Mouse (Mus musculus): ENCODE measurements around the gene Xpo5.

The Xpo5 gene

DNA sequence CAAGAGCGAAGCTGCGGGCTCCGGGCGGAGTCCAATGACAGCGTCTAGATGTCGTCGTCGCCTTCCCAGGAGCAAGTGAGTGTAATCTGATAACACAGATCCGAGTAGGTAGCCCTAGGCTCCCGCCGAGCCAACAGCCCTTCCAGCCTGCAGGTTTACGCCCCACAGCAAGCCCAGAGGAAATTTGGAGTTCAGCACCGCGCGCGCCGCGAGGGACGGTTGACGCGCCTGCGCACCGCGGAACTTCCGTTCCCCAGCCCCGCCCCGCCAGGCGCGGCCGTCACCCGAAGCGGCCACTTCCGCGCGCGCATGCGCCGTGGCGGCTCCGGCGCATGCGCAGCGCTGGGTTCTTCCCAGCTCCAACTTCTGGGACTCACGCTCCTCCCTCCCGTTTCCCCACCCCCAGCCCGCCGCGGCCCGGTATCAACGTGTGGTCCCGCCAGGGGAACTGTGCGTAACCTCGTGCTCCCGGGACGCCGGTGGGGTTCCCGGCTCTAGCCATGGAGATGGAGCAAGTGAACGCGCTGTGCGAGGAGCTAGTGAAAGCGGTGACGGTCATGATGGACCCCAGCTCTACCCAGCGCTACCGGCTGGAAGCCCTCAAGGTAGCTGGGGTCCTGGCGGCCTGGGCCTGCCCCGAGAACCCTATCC is at the start of gene Xpo5, which contains the start of gene Polh:
Gene Xpo5, plus strand, starts transcription at position 362 of the 651 bp plus-strand sequence.
Gene Polh, minus strand, starts transcription at position 225 of the 651 bp plus-strand sequence.
- in situ Hi-C loops (cut with MboI, MseI): loop anchor here (5.0 kb wide), 1 partner anchor 45 kb away; the partner anchor contains the start of genes Polr1c and Yipf3

DNA sequence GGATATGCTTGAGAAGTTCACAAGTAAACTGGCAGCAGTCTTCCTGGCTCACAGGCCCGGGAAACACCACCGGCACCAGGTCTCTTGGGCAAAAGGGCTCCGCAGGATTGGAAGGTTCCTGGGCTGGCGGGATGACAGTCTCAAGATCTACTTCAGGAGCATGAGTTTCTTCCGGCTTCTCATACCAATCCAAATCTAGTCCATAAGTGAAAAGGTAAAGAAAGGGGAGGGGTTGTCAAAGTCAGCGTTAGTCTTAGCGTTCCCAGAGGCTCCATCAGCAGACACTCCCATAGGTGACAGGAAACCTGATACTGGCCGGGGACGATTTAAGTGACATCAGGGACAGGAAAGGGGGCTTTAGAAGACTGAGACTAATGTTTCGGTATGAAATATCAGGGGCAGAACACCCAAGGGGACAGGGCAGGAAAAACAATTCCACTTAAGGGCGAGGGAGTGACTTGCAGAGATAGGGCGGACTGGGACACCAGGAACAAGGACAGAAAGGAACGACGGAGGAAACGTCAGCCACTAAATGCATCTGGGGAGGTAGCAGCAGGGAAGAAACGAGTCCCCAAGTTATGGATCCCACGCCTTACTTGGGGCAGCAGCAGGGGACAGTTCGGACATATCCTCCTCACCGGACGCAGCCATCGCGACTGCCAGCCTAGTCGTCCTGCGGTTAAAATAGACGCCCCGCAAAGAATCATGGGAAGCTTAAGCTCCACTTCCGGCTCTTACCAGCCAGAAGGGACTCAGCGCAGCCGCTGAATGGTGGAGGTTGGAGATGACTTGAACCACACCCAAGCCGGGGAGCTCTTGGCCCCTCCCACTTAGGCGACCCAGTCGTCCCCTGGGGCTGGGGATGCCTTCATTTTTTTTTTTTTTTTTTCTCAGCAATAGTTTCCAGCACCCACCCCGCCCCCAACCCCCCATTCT is 49.5 kb upstream of the Xpo5 start, which contains the start of gene Mad2l1bp:
Gene Mad2l1bp, minus strand, starts transcription at position 707 of the 936 bp plus-strand sequence.
- in situ Hi-C loops (cut with MboI, MseI): no loop called here

GRCm38 (mm10) chr17:46154336-46154735 is 48.2 kb upstream of the Xpo5 start:
- in situ Hi-C loops (cut with MboI, MseI): no loop called here

DNA sequence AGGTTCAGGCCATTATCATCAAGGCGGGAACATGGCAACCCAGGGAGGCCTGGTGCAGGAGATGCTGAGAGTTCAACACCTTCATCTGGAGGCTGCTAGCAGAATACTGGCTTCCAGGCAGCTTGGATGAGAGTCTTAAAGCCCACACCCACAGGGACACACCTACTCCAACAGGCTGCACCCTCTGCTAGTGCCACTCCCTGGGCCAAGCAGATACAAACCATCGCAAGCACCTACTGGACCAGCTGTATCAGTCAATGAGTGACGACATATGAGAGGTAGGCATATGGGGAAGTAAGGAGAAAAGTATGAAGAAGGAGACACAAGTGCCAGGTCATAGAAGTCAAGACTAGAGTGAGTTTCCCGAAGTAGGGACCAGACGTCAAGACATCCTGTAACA is 45.9 kb upstream of the Xpo5 start:
- in situ Hi-C loops (cut with MboI, MseI): no loop called here

GRCm38 (mm10) chr17:46157131-46157530 is 45.5 kb upstream of the Xpo5 start:
- in situ Hi-C loops (cut with MboI, MseI): no loop called here

- in situ Hi-C loops (cut with MboI, MseI): no loop called here
Measured at GRCm38 (mm10) chr17:46159236-46159635, 43.3 kb upstream of the Xpo5 start.

DNA sequence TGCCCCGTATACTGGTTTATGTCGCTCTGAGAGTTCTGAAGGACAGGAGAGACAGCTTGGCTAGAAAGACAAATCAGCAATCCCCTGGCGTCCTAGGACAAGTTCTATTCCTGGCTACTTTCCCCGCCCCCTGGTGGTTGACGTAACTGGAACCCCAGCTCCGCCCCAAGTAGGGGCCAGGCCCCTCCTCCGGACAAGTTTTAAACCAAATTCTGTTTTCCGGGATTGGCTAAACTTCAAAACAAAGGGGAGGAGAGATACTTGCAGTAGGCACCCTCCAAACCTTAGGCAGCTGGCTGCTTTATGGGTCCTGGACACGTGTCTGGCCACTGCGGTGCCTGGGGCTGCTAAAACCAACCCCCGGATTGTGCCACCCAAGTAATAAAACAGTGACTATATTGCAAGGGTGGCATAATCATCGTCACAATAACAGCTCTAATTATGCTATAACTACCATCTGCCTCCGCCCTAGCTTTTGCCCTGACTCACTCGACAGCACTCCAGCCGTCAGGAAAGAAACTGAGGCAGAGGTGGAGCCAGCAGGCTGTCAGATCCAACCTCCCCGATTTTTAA is 42.4 kb upstream of the Xpo5 start:
- in situ Hi-C loops (cut with MboI, MseI): no loop called here

- in situ Hi-C loops (cut with MboI, MseI): no loop called here
Measured at GRCm38 (mm10) chr17:46160686-46161085, 41.9 kb upstream of the Xpo5 start, which contains the start of gene Gtpbp2. TSS of gene Gtpbp2 (plus strand) at chr17:46161032.

GRCm38 (mm10) chr17:46161179-46161578 is 41.4 kb upstream of the Xpo5 start:
- in situ Hi-C loops (cut with MboI, MseI): no loop called here

GRCm38 (mm10) chr17:46161710-46162109 is 40.9 kb upstream of the Xpo5 start:
- in situ Hi-C loops (cut with MboI, MseI): no loop called here

- in situ Hi-C loops (cut with MboI, MseI): no loop called here
Measured at GRCm38 (mm10) chr17:46162551-46162950, 40.0 kb upstream of the Xpo5 start.

GRCm38 (mm10) chr17:46162951-46163421 is 39.6 kb upstream of the Xpo5 start:
- in situ Hi-C loops (cut with MboI, MseI): no loop called here

DNA sequence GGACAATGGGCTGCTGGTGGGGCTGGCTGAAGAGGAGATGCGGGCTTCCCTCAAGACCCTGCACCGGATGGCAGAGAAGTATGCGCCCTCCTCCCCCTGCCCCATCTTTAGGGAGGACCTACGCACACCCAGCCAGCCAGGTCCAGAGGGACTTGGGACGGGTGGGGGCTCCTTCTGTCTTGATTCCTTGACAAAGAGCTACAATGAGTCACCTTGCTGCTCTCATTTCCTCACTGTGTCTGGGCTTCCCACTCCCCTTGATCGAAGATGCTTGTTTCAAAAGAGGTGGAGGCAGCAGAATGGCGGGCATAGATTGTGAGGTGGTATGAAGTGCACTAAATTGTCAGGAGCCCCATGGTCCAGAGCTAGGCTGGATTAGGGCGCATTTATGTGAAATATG is 38.3 kb upstream of the Xpo5 start:
- in situ Hi-C loops (cut with MboI, MseI): no loop called here

- in situ Hi-C loops (cut with MboI, MseI): no loop called here
Measured at GRCm38 (mm10) chr17:46164791-46165190, 37.8 kb upstream of the Xpo5 start.

- in situ Hi-C loops (cut with MboI, MseI): no loop called here
Measured at GRCm38 (mm10) chr17:46165460-46165859, 37.1 kb upstream of the Xpo5 start.

GRCm38 (mm10) chr17:46166270-46166669 is 36.3 kb upstream of the Xpo5 start:
- in situ Hi-C loops (cut with MboI, MseI): no loop called here

DNA sequence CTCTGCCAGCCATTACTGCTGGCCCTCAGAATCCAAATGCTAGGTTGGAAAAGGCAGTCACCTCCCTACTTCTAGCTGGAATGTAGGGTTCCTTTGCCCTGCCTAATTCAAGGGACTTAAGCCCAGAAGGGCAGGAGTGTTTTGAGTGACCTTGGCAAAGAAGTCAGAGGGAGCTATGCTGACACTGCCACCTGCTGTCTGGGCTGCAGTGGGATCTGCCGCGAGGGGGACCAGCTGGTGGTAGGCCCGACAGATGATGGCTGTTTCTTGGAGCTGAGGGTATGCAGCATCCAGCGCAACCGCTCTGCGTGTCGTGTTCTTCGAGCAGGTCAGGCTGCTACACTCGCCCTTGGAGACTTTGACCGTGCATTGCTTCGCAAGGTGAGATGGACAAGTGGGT is 35.6 kb upstream of the Xpo5 start:
- in situ Hi-C loops (cut with MboI, MseI): no loop called here

GRCm38 (mm10) chr17:46168318-46168717 is 34.3 kb upstream of the Xpo5 start:
- in situ Hi-C loops (cut with MboI, MseI): no loop called here

DNA sequence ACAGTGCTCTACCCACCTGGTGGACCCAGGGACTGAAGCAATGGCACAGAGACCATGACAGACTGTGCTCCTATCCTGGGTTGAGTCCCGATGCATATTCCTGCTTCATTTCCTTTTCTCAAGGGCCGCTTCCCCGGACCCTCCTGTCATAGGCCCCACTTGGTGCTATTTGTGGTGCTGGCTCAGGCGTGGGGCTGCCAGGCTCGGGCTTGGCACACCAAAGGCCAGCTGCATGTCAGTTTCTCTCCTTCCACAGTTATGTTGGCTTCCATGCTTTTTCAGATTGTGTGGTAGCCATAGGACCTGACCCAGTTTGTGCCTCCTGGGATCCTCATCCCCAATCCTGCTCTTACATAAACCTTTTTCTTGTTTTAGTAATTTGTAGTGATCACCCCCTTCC is 33.8 kb upstream of the Xpo5 start:
- in situ Hi-C loops (cut with MboI, MseI): no loop called here

DNA sequence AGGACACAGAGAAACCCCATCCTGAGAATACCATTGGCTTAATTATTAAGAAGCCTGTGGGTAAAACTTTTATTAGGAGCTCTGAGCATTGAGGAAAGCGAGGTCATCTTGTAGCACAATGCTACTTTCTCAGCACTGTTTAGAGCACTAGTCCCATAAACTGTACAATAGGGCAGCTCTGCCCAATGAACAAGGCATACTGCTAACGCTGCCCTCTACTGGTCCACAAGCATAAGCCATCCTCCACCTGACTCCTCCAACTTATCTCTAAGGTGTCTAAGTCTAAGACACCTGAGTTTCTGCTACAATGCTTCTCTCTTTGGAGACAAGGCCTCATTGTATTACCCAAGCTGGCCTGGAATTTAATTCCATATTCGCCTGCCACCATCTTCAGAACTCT is 32.0 kb upstream of the Xpo5 start:
- in situ Hi-C loops (cut with MboI, MseI): no loop called here

DNA sequence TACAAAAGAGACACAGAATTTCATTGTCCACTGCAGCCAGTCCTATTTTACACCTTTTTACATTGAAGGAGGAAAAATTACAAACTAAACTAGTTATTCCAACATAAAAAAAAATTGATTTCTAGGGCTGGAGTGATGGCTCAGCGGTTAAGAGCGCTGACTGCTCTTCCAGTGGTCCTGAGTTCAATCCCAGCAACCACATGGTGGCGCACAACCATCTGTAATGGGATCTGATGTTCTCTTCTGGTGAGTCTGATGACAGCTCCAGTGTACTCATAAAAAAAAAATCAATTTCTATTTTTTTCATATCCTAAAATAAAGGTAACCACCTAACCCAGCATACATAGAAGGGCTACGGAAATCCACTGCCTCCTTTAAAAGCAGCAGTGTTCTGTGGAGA is 20.3 kb upstream of the Xpo5 start:
- in situ Hi-C loops (cut with MboI, MseI): no loop called here

- in situ Hi-C loops (cut with MboI, MseI): no loop called here
Measured at GRCm38 (mm10) chr17:46188829-46189228, 13.8 kb upstream of the Xpo5 start.

Measured in regulatory T cell (primary cell).